Mouse (Mus musculus) thymus, postnatal 25 days (tissue): ENCODE measurements around the gene Fcho1.
A peak's percentile ranks its signal among the peaks of the same experiment; 100 is the strongest.
"Not testable (repeated sequence)": the region's sequence is repeated elsewhere in the genome, so short reads cannot be mapped to it uniquely, and the experiment has no call there.

Source experiments
- DNase-seq: peaks from one replicate; pipeline ENCODE4 v3.0.0; 2022

Gene Fcho1

DNA sequence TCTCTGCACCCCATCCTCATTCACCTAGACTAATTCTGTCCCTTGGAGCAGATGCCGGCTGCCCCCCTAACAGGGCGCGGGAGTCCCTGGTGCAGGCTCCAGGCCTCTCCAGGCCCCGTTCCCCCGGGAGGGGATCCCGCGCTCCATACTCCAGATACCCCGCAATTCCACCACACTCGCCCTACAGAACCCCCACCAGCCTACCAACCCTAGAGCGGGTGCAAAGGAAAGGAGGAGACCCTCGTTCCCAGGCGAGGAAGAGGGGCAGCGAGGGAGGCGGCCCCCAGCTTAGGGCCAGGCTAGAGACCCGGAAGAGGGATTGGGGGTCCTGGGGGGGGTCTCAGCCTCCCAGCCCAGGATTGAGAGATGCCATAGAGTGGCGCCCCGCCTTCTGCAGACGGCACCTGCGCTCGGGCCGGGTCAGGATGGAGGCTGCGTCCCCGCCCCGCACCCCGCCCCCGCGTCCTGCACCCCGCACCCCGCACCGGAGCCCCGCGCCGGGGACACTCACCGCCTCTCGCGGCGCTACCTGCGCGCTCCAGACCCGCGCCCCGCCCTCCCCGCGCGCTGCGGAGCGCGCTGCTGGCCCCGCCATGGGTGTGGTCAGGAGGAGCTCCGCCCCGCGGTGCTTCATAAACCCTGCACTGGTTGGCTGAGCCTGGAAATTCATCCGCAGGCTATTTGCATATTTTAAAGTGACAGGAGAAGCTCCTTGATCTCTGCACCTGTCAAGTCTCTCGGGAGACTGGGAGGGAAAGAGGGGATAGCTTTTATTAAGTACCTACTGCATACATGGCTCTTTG is at the start of gene Fcho1:
Fcho1 (minus strand) TSS at position 595 of the 803 bp plus-strand sequence.
- peak; percentile 93 for DNase-seq

DNA sequence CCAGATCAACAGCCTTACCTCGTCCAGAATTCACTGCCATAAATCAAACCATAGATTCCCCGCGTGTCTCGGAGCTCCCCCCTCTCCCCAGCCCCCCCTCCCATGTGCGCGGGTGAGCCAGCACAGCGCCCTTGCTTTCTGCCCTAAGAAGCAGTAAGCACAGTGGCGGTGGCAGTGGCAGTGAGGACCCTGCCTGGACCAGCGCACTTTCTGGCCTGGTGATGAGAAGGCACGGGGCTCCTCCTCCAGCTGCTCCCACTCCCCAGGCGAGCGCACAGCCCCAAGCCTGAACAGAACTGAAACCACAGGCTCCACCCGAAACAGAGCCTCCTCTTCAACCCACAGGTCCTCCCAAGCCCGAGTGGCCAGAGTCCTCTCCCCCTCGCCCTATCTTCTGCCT is 45.8 kb upstream of the Fcho1 start:
- no peak for DNase-seq

DNA sequence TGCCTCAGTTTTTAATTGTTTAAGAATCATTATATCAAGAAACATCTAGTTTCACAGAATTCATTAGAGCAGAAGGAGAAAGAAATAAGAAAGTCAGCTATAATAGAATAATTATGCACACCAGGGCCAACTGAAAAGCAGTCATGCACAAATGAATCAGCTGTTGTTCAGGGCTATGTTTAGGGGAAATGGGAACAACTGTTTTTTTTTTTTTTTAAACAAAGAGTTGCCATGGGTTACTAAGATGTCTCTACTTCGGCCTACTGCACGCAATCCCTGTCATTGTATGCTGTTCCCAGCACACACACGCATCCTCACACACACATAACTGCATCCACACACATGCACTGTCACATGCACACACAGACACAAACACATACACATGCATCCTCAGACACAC is 33.3 kb upstream of the Fcho1 start:
- DNase-seq: no peak

DNA sequence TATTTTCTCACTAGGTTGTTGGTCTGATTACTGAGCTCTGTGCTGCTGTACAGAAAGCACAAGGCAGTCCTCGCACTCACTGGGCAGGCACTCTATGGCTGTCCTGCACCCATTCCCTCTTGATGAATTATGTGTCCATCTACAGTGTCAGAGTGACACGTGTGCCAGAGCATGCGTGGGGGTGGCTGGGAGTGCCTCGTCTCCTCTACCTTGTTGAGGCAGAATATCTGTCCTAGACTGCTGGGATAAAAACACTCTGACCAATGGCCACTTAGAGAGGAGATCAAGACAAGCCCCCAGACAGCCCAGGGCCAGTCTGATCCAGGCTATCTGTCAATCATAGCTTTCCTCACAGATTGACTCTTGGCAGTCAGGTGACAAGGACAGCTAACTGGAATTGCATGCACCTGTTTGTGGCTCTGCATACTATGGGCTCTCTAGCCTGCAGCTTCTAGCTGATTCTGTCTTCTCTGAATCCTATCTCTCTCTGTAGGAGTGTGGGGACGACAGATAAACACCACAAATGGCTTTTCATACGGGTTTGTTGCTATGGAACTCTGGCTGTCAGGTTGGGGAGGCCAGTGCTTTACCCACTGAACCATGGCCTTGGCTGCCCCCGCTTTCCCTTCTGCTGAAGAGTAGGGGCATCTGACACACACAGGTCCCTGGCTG is 27.5 kb upstream of the Fcho1 start:
- DNase-seq: not testable (repeated sequence)

DNA sequence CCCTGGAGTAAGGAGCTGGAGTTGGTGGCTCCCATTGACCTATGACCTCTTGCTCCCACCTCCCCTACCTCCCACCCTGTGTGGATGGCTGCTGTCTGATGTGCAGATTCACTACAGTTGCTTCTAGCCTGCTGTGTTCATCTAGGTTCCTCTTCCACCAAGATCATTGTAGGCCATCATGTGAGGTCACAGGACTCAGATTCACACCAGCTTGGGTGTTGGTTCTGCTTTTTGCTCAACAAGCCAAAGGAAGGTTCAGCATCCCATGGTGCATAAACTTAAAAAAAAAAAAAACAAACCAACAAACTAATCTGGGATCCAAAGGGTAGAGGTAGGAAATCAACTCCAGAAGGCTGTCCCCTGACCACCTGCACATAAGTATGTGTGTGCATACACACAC is 26.7 kb upstream of the Fcho1 start:
- not testable (repeated sequence) for DNase-seq

DNA sequence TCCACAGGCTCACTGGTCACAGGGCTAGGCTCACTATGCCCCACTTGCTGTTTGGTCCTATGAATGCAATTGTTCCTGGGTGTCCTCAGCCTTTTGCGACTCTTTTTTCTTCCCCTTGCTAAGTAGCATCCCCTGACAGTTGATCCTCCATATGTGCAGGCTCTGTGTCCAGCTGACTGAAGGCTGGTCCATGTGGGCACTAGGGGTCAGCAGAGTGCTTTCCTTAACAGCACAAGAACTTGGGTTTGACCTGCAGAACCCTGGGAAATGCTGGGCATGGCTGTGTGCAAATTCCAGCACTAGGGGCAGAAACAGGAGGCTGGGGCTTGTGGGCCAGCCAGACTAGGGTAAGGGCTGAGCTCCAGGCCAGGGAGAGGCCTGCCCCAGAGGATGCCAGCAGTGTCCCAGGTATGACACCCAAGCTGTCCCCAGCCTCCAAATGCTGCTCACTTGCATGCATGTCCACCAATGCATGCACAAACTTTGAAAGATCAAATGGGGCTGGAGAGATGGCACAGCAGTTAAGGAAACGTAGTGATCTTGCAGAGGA is 25.9 kb upstream of the Fcho1 start:
- peak; percentile 16 for DNase-seq

DNA sequence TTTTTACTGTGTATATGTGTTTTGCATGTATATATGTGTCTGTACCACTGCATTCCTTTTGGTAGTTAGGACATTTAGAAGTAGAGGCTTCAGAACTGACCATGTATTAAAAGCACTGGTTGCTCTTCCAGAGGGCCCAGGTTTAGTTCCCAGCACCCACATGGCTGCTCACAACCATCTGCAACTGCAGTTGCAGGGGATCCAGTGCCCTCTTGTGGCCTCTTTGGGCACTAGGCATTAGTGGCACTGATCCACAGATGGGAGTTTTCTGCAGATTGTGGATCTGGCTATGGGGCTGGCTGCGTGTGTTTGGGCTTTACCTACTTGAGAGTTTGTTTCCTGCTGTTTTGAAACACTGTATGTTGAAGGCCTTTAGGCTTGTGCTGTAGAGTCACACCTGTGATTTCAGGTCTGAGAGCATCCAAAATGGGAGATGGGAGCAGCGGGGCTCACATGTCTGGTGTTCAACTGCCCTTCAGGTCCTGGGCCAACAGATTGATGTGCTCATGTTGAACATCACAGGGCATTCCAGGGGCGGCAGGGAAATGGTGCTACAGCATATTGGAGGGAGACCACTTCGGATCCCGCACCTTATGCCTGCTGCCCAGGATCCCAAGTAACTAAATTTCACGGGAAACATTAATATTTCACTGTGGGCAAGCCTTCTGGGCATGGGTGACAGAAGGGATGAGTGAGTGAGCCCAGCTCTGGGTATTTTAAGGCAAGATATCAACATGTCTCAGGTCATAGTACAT is 24.0 kb upstream of the Fcho1 start:
- not testable (repeated sequence) for DNase-seq

DNA sequence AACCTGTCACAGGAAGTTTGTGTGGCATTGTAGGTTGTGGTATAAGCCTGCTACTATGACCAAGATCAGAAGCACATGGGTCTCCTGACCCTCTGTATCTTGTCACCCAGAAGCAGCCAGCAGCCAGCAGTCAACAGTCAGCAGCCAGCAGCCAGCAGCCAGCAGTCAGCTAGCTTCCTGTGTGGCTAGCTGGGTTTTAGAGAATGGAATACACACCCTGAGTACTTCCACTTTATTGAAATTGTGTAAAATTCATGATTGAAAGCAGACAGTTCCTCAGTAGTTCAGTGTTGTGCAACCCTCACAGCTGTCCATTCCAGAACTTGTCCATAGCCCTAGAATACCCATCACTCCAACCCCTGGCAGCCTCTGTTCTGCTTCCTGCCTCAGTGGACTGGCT is 21.6 kb upstream of the Fcho1 start:
- not testable (repeated sequence) for DNase-seq

DNA sequence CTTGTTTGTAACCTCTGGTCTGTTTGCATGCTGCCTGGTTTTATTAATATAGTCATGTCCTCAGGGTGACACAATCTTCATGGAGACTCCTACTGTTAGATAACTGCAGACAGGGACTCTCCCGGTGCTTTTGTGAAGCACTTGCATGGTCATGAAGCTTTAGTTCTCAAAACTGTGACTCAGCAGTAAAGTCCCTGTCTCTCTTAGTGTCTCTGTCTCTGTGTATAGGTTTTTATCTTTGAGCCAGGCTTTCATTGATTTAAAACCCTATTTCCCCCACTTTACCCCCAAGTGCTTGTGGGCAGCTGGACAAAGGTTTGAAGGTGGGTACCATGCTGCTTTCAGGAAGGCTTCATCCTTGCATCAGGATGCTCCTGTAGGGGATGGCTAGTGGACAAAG is 19.8 kb upstream of the Fcho1 start:
- DNase-seq: no peak

DNA sequence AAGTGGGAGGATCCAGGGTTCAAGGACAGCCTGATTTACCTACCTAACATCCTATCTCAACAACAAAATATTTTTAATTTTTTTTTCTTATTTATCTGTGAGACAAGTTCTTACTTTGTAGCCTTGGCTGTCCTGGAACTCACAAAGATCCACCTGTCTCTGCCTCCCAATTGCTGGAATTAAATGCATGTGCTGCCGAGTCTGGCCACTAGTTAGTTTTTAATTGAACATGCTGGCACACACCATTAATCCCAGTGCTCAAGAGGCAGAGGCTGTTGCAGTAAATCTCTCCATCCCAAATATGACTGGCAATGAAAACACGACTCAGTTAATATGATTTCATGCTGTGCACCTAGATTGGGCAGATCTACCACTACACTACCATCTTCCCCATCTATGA is 17.3 kb upstream of the Fcho1 start:
- no peak for DNase-seq

DNA sequence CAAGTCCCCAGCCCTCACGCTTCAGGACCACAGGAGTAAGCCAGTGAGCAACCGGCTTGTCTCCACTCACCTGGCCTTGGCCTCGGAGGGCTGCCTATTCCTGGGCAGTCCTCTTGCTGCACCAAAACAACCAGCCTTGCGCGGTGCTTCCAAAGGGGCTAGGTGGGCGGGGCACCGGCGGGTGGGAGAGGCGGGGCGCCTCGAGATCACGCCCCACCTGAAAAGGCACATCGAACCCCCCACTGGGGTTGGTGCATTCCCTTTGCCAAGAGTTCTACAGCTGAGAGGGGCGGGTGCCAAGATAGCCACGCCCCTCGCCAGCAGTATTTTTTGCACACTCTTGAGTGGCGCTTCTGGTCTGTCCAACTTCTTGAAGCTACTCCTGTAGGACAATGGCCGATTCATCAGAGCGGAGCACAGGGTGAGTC is 16.2 kb upstream of the Fcho1 start:
- DNase-seq: no peak

DNA sequence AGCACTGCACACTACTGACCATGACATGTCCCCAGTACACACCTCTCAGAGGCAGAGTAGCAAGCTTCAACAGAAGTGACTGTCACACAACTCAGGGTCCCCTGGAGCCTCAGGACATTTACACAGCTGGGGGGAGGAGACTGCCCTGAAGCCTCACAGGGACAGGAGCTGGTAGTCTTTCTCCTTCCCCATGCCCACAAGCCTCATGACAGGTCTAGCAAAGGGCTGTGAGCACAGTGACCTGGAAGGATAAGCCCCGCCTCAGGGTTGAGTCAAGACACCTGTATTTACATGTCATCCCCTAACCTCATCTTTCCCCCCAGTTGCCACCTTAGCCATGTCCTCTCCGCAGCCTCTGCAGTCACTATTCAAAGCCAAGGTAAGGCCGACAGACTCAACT is 15.7 kb upstream of the Fcho1 start:
- no peak for DNase-seq

DNA sequence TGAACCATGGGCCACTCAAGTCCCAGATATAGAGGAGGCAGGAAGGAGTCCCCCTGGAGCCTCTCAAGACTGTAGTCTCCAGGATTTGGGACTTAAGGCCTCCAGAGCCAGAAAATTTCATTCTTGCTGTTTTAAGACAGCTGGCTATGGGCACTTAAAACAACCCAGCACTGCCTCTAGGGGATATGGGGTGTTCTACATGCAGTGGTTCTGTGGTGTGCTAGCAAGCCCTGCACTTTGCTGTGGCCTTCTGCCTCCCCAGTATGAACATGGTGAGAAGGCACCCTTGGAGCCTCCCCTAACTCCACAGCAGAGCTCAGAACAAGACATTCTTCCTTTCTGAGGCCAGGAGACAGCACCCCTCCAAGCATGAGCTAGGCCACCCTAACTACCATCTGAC is 12.8 kb upstream of the Fcho1 start:
- not testable (repeated sequence) for DNase-seq

DNA sequence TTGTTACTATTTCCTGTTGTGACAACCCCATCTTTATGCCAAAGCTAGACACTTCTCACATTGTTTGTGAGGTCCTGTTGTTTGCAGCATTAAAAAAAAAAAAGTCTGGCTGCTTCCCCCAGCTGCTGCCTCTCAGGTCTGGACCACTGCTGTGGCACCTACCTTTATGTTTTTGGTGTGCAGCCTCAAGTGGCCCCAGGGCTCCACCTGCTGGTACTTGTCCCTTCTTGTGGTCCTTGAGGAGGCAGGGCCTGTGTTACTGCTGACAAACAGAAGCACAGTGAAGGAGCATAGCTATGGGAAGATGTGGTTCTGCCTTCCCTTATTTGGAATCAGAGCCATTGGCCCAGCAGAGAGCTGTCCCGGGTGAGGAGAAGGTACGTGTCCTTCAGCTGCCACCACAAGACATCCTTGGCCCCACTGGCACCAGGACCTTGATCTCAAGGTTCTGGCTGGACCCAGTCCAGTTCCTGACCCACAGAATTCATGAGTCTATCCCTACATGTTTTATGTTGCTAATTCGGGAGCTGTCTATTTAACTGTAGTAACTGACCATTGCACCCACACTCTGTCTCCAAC is 6.2 kb upstream of the Fcho1 start:
- peak; percentile 88 for DNase-seq

DNA sequence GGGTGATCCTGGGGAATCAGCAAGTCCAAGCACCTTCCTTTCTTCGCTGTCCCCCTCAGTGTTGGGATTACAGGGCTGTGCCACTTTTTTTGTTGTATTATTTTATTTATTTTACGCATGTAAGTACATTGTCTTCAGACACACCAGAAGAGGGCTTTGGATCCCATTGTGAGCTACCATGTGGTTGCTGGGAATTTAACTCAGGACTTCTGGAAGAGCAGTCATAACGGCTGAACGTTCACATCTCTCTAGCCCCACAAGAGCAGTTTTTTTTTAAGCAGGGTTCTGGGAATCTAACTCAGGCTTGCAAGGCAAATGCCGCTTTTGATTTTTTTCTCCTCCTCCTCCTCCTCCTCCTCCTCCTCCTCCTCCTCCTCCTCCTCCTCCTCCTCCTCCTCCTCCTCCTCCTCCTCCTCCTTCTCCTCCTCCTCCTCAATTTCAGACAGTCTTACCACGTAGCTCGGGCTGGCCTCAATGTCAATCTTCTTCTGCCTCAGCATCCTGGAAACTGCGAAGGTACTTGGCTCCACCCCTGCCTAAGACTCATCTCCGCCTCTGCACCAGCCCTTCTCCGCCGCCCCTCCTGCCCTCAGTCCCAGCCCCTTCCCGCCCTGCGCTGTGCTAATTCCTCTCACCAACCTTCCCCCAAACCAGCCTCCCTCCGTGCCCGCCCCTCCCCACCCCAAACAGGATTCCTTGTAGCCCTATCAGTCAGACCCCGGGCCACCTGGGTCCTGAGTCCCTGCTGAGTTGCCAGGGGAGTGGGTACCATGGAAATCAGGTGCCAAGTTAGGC is 3.5 kb upstream of the Fcho1 start:
- DNase-seq: peak; percentile 71

DNA sequence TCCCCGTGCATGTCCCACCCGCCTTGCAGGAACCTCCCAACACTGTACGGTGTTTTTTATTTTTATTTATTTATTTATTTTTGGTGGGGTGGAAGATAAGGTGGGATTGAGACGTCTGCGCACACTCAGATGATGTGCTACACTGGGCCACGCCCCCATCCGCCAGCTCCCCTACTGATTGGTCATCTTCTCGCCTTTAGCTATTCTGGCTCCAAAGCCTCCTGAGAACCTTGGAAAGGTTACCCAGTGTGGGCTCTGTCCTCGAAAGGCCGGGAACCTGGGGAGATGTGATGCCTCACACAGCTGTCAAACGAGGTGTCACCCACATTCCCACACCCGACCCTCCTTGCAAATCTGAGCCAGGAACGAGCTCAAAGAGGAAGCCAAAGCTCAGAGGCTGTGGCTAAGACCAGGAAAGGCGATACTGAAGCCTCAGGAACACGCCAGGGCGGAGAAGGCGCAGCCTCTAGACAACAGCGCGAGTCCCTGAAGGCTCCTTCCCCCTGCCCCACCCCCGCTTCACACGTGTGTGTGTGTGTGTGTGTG is 2.8 kb upstream of the Fcho1 start:
- no peak for DNase-seq

DNA sequence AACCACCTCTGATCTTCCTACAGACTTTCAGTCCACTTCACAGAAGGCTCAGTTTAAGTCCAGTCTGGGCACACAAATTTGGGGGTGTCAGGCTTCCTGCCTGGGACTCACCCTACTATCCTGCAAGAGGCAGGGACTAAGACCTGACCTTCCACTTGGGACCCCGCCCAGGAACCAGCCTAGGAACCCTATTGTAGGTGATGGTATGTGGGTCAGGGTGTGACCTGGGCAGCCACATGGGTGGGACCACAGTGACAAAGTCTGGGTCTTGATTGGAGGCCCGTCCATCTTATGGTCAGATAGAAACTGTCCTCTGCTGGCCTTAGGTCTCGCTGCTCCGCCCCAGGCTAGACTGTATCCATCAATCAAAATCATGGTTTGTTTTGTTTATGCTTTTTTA is 1.1 kb downstream of the Fcho1 start:
- DNase-seq: no peak

DNA sequence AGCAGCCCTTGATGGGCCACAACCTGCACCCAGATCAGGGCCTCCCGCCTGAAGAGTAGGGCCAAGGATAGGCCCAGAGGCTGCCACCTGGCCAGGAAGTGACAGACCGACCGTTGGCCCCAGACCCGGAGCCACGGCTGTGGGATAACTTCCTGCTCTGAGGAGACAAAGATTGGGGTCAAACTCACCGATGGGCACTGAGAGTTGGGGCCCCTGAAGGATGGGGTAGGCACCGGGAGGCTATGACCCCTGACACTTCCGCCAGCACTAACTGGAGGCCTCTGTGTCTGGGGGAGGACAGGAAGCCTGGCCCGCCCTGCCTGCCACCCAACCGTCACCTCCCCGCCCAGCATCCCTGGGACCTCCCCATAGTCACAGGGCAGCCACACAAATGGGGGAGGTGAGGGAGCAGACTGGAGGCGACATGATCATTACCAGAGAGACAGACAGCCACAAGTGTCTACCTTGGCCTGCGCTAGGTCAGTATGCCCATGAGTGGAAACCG is 2.4 kb downstream of the Fcho1 start:
- DNase-seq: peak; percentile 89

DNA sequence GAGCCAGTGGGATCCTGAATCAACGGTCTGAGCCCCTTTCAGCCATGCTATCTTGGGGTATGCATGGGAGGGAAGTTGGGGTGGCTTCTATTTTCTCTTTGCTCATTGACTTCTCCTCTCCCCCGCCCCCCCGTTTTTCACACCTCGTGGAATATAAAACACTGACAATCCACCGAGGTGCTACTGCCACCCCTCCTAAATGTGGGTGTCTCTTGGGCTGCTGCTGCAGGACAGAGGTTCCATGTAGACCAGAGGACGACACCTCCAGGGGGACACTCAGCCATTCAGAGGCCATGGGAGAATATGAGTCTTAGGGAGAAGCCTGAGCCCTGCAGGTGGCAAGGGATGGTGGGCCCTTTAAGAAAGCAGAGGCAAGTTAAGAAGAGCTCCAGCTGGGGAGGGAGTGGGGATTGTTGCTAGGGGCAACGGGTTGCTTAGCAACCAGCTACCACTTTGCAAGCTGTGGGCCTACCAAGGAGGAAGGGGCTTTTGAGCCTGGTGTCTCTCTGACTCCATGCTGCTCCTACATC is 5.5 kb downstream of the Fcho1 start:
- peak; percentile 73 for DNase-seq

DNA sequence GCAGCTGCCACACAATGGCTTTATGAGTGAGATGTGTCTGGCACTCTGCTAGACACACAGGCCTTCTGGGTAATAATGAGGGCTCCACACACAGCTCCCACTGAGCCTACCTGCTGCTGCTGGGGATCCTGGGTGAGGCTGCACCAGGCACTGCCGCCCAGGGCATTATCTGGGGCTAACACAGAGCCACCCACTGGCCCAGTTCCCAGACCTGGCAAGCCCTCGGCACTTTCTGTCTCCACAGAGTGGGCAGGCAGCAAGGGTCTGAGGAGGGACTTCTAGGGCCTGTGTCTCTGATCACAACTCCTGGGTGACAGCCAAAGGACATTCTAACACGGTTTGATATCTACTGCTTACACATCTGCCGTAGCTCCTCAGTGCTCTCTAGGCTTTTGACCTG is 6.3 kb downstream of the Fcho1 start:
- DNase-seq: no peak

DNA sequence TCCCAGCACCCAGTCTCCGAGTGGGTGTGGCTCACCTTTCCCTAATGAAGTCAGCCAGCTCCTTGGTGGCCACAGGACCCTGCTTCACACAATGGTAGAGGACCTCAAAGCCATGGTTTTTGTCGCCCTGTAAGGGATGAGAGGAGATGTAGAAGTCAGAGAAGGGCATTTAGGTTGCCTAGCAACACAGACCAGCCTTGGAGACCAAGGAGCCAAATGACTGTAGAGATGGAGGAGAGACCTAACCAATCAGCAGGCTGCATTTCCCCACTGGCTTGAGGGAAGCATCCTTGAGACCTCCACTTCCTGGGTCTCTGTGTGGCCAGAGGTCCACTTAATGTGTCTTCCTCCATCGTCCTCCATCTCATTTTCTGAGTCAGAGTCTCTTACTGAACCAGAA is 7.3 kb downstream of the Fcho1 start:
- DNase-seq: no peak
